ENCODE assay signal across 9 mouse cellular contexts in the genomic region with DNA sequence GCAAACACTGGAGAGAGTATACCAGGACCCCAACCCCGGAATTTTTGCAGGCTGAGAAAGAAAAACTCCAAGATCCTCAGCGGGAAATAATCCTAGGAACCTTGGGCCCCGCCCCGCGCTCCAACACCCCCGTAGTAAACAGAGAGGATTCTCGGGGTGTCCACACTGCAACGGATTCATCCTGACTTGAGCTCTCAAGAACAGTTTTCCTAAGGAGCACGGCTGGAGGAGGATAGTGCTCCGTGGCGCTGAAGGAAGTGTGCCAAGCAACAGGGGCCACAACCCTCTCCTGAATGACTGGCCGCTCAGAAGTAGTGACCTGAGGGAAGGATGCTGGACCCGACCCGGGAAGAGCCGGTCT. TPM values are rescaled to one million over a fixed set of nuclear protein-coding genes. Genes with fewer than 3 reads are reported as not detected.
A peak's percentile ranks its signal among the peaks of the same experiment; 100 is the strongest.
DNase-seq lines count a peak whose midpoint lies in the region; ATAC-seq and TF ChIP-seq lines count a peak whose summit lies in the region.
"Had no signal": no experiment of that assay in that cellular context is flagged by ENCODE, and none has a peak within 500 bp of the region (broad histone marks: within the 10 kb centered on the region; RNA-seq: fewer than 3 reads in every experiment).

No protein-coding gene starts in this region.

- peaks cover 21% of the 10 kb centered on the region for H3K79me2 ChIP-seq in C2C12 (ENCODE audit: control insufficient read depth, insufficient read depth)

- no peaks in the 10 kb centered on the region for H3K27me3 ChIP-seq in heart, embryonic 10.5 days (ENCODE audit: insufficient read depth, poor library complexity, severe bottlenecking)
- no peaks in the 10 kb centered on the region for H3K27me3 ChIP-seq in C2C12 (ENCODE audit: control insufficient read depth, insufficient read depth, insufficient read length)
- H3K27me3 ChIP-seq in forebrain, embryonic 11.5 days (ENCODE audit: control insufficient read depth, insufficient read depth, low read length): no peaks in the 10 kb centered on the region
- no peaks in the 10 kb centered on the region for H3K27me3 ChIP-seq in limb, embryonic 14.5 days (ENCODE audit: control insufficient read depth, insufficient read depth, low read length)
- H3K27me3 ChIP-seq in stomach, embryonic 15.5 days (replicated peaks): no peaks in the 10 kb centered on the region

- no peak for TF ChIP-seq CTCF in C2C12 (IDR thresholded peaks at IDR 0.05; ENCODE audit: control insufficient read depth, insufficient read depth, insufficient read length)

- no peaks in the 10 kb centered on the region for H3K9me3 ChIP-seq in heart, embryonic 10.5 days
- no peaks in the 10 kb centered on the region for H3K9me3 ChIP-seq in forebrain, embryonic 11.5 days (ENCODE audit: control insufficient read depth, low read length)
- H3K9me3 ChIP-seq in limb, embryonic 14.5 days (ENCODE audit: control insufficient read depth, low read length): no peaks in the 10 kb centered on the region
- no peaks in the 10 kb centered on the region for H3K9me3 ChIP-seq in stomach, embryonic 15.5 days

- H3K4me3 ChIP-seq in heart, embryonic 10.5 days: peak overlapping the region; percentile 78
- peak overlapping the region; percentile 75 for H3K4me3 ChIP-seq in C2C12 (ENCODE audit: insufficient read depth, poor library complexity, severe bottlenecking)
- peak overlapping the region; percentile 76 for H3K4me3 ChIP-seq in forebrain, embryonic 11.5 days (ENCODE audit: low read depth, low read length)
- peak overlapping the region; percentile 76 for H3K4me3 ChIP-seq in limb, embryonic 14.5 days (replicated peaks; ENCODE audit: low read length)
- peak overlapping the region; percentile 84 for H3K4me3 ChIP-seq in stomach, embryonic 15.5 days (replicated peaks)

- peaks cover 13% of the 10 kb centered on the region; the same call in 1 of the 2 replicates for H3K36me3 ChIP-seq in heart, embryonic 10.5 days
- peaks cover 19% of the 10 kb centered on the region for H3K36me3 ChIP-seq in C2C12 (ENCODE audit: control insufficient read depth, insufficient read depth)
- no peaks in the 10 kb centered on the region for H3K36me3 ChIP-seq in forebrain, embryonic 11.5 days (ENCODE audit: control insufficient read depth, insufficient read depth, low read length)
- peaks cover 10% of the 10 kb centered on the region for H3K36me3 ChIP-seq in limb, embryonic 14.5 days (ENCODE audit: control insufficient read depth, insufficient read depth, low read length)
- no peaks in the 10 kb centered on the region for H3K36me3 ChIP-seq in stomach, embryonic 15.5 days

- H3K4me2 ChIP-seq in forebrain, embryonic 11.5 days (ENCODE audit: low read depth, low read length, severe bottlenecking): peak overlapping the region; percentile 61
- peak overlapping the region; percentile 75 for H3K4me2 ChIP-seq in limb, embryonic 14.5 days (replicated peaks; ENCODE audit: low read depth, low read length, severe bottlenecking)
- H3K4me2 ChIP-seq in stomach, embryonic 15.5 days: peak overlapping the region; percentile 74

- peak overlapping the region; percentile 92 for H3K27ac ChIP-seq in heart, embryonic 10.5 days
- peak overlapping the region; percentile 85 for H3K27ac ChIP-seq in forebrain, embryonic 11.5 days (ENCODE audit: low read depth, low read length)
- H3K27ac ChIP-seq in limb, embryonic 14.5 days (replicated peaks; ENCODE audit: low read depth, low read length): peak overlapping the region; percentile 94
- peak overlapping the region; percentile 95 for H3K27ac ChIP-seq in stomach, embryonic 15.5 days

- no peak for TF ChIP-seq POLR2A in limb, embryonic 14.5 days (IDR thresholded peaks at IDR 0.05; ENCODE audit: borderline replicate concordance, extremely low read depth, insufficient read depth, insufficient read length)

- 0 out of 2 replicates have a peak, but pooled peaks have one; percentile 0 for ATAC-seq in forebrain, embryonic 11.5 days (replicated peaks; ENCODE audit: low FRiP score)
- no peak for ATAC-seq in limb, embryonic 14.5 days (ENCODE audit: low FRiP score, low read depth)
- no peak for ATAC-seq in stomach, embryonic 15.5 days (ENCODE audit: insufficient read depth, low FRiP score, low read depth)

- WGBS in heart, embryonic 10.5 days: under 1% methylated on average over 15 of the region's 15 CpGs
- 2% methylated on average over 15 of the region's 15 CpGs for WGBS in forebrain, embryonic 11.5 days
- under 1% methylated on average over 15 of the region's 15 CpGs for WGBS in limb, embryonic 14.5 days
- under 1% methylated on average over 15 of the region's 15 CpGs for WGBS in stomach, embryonic 15.5 days

- no peaks in the 10 kb centered on the region for H3K4me1 ChIP-seq in heart, embryonic 10.5 days
- H3K4me1 ChIP-seq in forebrain, embryonic 11.5 days (replicated peaks; ENCODE audit: control insufficient read depth, insufficient read depth, low read length): no peaks in the 10 kb centered on the region
- H3K4me1 ChIP-seq in limb, embryonic 14.5 days (ENCODE audit: control insufficient read depth, insufficient read depth, low read length): 0 out of 2 replicates have a peak, but pooled peaks cover 6% of the 10 kb centered on the region
- H3K4me1 ChIP-seq in stomach, embryonic 15.5 days: no peaks in the 10 kb centered on the region

- H3K79me3 ChIP-seq in C2C12 (ENCODE audit: low read depth): peaks cover 13% of the 10 kb centered on the region

- no peak for DNase-seq in heart, embryonic 10.5 days (ENCODE audit: low spot score)
- DNase-seq in heart, adult 11 months: no peak
- no peak for DNase-seq in forebrain, embryonic 11.5 days (ENCODE audit: low spot score)
- DNase-seq in limb, embryonic 14.5 days (ENCODE audit: low spot score): peak; percentile 45
- no peak for DNase-seq in cerebellum, postnatal 25 days
- no peak for DNase-seq in thymus, adult 18-20 months

- peak overlapping the region; percentile 83 for H3ac ChIP-seq in C2C12 (ENCODE audit: control insufficient read depth, insufficient read length, low read depth)

- H3K9ac ChIP-seq in forebrain, embryonic 11.5 days (ENCODE audit: low read length): peak overlapping the region; percentile 84
- H3K9ac ChIP-seq in limb, embryonic 14.5 days (ENCODE audit: low read depth, low read length, severe bottlenecking): peak overlapping the region; percentile 79
- peak overlapping the region; percentile 73 for H3K9ac ChIP-seq in stomach, embryonic 15.5 days

TF ChIP-seq in C2C12, 6 proteins besides CTCF, POLR2A, EP300 and RAD21:
- no peak for TF ChIP-seq MAX (IDR thresholded peaks at IDR 0.05)
- no peak for TF ChIP-seq MYOG (IDR thresholded peaks at IDR 0.05; ENCODE audit: control insufficient read depth, extremely low read depth, insufficient read length)
- no peak for TF ChIP-seq CEBPB (IDR thresholded peaks at IDR 0.05; ENCODE audit: low read depth)
- TF ChIP-seq FOSL1 (IDR thresholded peaks at IDR 0.05; ENCODE audit: insufficient read depth, low read length, poor library complexity, severe bottlenecking): no peak
- no peak for TF ChIP-seq USF1 (IDR thresholded peaks at IDR 0.05; ENCODE audit: low read depth)
- no peak for TF ChIP-seq MYOD1 (IDR thresholded peaks at IDR 0.05; ENCODE audit: control insufficient read depth, insufficient read length, low read depth)

RNA-seq across cellular contexts. Expression of gene Uba6, which starts 0.5 kb away (rescaled TPM):
- polyA plus RNA-seq in heart, embryonic 10.5 days (2016; fragmentation: Nextera tagmentation; extraction: Ambion mirVana): 13.1 and 13.3 TPM in 2 replicates
- 2.9 TPM for polyA plus RNA-seq in C2C12 (2012; fragmentation: generic; extraction: Trizol)
- 22.6 and 24.5 TPM in 2 replicates for polyA plus RNA-seq in forebrain, embryonic 11.5 days (2014; fragmentation: Nextera tagmentation; extraction: Ambion mirVana)
- 9.9 and 10.4 TPM in 2 replicates for polyA plus RNA-seq in limb, embryonic 14.5 days (2012; rRNA removed)
- 17.8 and 19.4 TPM in 2 replicates for polyA plus RNA-seq in limb, embryonic 14.5 days (2014; fragmentation: Nextera tagmentation; extraction: Ambion mirVana)
- polyA plus RNA-seq in stomach, embryonic 15.5 days (2015; fragmentation: Nextera tagmentation; extraction: Ambion mirVana): 10.0 and 12.3 TPM in 2 replicates

RNA-seq across cellular contexts. Expression of gene Gnrhr, which starts 25.6 kb away (rescaled TPM):
- not detected in 2 replicates for polyA plus RNA-seq in heart, embryonic 10.5 days (2016; fragmentation: Nextera tagmentation; extraction: Ambion mirVana)
- not detected for polyA plus RNA-seq in C2C12 (2012; fragmentation: generic; extraction: Trizol)
- polyA plus RNA-seq in forebrain, embryonic 11.5 days (2014; fragmentation: Nextera tagmentation; extraction: Ambion mirVana): not detected in 2 replicates
- not detected in 2 replicates for polyA plus RNA-seq in limb, embryonic 14.5 days (2012; rRNA removed)
- not detected in 2 replicates for polyA plus RNA-seq in limb, embryonic 14.5 days (2014; fragmentation: Nextera tagmentation; extraction: Ambion mirVana)
- not detected in 2 replicates for polyA plus RNA-seq in stomach, embryonic 15.5 days (2015; fragmentation: Nextera tagmentation; extraction: Ambion mirVana)
- polyA plus RNA-seq: large intestine, adult 2 months had no signal
